Mouse (Mus musculus) thymus, postnatal 0 days (tissue): ENCODE results near the gene Rapgef5. TPM values are rescaled to one million over a fixed set of nuclear protein-coding genes. Genes with fewer than 3 reads are reported as not detected.

Source experiments
- DNase-seq: peaks from one replicate; pipeline ENCODE4 v3.0.0-alpha.2; 2015; ENCODE audit warnings: low spot score
- polyA plus RNA-seq: library from polyadenylated mRNA; unstranded; fragments of >200 nt; fragmentation: Nextera tagmentation; extraction: Ambion mirVana; gene quantifications from 2 replicates; pipeline ENCODE4 v1.2.1, GENCODE M21; 2015

Rapgef5 gene
- polyA plus RNA-seq, 1 experiment from 2014 or later = 10.9 TPM

- no peak for DNase-seq
These were observed 89.7 kb downstream of the Rapgef5 start for GRCm38 (mm10) chr12:117605966-117606365.

- DNase-seq = no peak
These were observed 96.4 kb downstream of the Rapgef5 start for GRCm38 (mm10) chr12:117612715-117613114.

GRCm38 (mm10) chr12:117619523-117620023 lies 103.3 kb downstream of the Rapgef5 start:
- DNase-seq = no peak

- DNase-seq = no peak
These were observed 106.7 kb downstream of the Rapgef5 start for GRCm38 (mm10) chr12:117622972-117623371.

DNA sequence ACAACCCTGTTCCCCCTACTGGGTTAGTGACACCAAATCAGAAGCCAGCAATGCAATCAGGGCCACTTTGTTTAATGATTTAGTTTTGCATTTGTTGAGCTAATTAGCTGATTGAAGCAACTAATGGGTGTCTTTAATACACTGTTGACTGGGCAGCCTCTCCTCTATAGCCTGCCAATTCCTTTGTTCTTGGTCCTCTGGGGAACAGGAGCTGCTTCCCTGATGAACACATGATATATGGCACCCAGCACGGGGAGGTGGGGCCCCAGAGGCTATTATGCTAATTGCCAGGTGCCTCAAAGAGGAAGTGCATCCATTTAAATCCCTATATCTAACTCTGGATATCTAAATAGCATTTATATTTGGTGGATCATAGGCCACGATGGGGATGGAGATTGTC lies 111.0 kb downstream of the Rapgef5 start:
- no peak for DNase-seq

- no peak for DNase-seq
These were observed 112.2 kb downstream of the Rapgef5 start for GRCm38 (mm10) chr12:117628321-117629093.

GRCm38 (mm10) chr12:117632133-117632532 lies 115.9 kb downstream of the Rapgef5 start:
- no peak for DNase-seq

DNA sequence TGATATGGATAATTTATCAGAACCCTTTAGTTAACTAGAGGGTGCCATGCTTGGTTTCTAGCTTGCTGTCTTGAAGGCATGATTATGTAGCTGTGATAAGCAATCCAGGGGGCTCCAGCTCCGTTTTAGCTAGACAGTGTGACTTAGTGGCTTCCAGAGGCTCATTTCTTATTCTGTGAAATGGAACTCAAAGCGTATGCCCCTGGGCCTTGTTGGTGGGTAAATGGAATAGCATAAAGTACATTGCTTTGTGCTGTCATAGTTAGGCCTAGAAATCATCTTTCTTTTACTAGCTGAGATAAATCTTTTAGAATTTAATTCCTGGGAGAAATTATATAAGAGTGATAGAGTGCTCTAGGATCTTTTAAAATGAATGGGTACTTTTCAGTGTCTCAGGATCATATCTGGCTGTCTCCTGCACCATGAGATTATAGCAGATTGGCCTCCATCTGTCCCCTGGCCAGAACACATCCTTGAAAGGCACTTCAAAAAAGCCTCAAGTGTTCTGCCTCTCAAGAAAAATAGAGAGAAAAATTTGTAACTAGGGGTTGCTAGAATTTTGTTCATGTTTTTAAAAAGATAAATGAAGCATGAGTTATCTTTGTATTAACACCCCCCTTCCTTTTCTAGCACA lies 120.0 kb downstream of the Rapgef5 start:
- DNase-seq = no peak

DNA sequence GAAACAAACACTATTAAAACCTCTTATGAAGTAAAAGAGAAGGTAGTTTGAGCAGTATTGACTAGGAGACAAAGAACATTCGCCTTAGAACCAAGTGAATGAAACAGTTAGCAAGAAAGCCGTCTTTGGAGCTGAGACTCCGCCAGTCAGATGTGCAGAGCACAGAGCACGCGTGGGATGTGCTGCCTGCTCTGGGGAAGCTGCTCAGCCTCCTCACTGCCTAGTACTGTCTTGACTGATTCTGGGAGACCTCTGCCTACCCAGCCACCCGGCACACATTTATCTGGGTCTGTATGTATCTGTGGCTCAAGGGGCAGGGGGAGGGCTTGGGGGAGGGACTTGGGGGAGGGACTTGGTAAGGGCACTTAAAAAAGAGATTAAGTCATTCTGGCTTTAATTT lies 120.7 kb downstream of the Rapgef5 start:
- DNase-seq = no peak

DNA sequence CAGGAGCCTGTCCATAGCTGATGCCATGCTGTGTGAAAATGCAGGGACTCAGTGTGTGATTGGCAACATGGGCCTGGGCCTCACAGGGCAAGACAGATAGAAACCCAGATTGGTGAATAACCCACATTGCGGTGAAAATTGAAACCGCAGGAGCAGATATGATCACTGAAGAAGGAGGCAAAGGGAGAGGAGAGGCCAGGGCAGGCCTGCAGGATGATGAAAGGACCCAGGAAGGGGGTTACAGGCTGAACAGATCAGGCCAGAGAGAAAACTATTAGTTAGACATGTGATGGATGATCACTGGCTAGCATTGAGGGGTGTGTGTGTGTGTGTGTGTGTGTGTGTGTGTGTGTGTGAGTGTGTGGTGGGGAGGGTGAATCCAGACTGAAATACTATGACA lies 122.6 kb downstream of the Rapgef5 start:
- no peak for DNase-seq

DNA sequence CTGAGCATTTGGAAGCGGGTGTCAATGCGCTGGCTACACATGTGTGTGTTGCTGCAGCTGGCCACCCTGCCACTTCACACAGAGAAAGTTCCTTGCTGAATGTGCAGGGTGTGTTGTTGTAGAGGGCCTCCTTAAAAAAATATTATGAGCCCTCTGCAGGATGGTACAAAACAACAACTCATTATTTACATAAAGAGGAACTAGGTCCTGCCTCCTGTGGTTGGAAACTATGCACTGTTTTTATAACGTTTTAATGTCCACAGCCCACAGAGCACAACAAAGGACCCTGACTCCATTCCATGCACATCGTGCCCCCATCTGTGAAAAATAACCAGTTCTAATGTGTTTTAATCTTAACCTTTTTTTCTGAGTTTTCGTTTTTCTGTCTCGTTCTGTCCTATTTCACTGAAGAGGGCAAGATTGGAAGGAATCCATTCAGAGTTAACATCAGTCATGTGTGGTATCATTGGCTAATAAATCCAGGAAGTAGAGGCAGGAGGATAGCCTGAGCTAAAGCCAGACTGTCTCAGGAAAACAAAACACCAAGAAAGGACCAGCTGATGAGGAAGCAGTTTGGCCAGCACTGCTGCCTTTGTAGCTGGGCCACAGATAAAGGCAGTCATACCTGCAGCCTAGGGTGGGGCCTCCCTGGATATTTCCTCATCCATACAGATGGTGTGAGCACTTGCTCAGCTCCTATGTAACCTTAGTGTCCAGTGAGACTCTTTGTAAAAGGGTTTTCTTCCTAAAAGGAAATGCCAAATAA lies 123.3 kb downstream of the Rapgef5 start:
- DNase-seq = no peak

DNA sequence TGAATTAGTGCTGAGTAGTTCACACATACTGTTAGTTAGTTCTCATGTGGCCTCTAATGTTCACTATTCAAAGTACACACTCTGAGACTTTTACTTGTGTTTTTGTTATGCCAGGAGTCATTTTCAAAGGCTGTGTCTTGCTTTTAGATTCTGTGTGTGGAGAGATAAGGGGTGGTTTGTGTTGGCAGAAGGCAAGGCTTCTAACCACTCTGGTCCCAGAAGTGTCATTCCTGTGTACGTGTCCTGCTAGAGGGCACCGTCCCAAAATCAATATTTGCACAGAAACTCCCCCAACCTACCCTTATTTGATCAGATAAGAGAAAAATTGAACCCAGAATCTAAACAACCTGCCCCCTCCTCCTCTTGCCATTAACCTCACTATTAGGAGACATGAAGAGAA lies 126.2 kb downstream of the Rapgef5 start:
- no peak for DNase-seq

DNA sequence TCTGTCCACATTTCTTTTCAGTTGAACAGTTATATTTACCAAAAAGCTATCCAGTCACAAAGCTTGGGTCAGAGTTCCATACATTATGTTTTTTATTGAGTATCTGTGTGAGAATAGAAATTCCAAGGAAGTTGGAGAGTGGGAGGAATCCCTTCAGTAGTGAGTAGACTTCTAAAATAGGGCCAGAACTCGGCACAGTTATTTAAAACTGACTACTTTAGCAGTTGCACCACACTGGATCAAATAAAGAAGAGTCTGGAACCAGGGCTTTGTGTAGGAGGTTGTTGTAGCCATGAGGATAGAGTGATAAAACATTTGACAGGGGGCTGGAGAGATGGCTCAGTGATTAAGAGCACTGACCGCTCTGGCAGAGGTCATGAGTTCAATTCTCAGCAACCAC lies 129.5 kb downstream of the Rapgef5 start:
- no peak for DNase-seq

DNA sequence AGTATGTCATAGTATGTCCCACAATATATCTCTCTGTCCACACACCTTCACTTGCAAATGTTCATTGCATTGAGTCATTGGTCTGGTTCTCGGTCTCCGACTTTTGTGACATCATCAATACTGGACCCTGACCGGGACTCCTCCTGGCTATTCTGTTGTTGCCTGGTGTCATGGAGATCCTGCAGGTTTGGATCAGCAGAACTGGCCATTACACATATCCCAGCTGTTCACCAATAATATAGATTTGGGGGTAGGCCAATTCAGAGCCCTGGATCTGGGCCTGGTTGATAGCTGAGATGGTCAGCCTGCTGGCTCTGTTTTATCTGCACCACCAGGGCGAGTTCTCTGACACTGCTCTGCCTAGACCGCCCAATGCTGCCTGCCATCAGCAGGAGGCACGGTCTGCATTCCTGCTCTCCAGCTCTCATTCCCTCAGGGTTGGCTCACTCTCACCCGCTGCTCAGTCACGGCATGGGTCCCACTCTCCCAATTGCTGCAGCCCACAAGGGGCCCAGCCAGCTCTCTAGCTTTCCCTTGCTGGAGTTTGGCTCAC lies 137.7 kb downstream of the Rapgef5 start:
- no peak for DNase-seq

DNA sequence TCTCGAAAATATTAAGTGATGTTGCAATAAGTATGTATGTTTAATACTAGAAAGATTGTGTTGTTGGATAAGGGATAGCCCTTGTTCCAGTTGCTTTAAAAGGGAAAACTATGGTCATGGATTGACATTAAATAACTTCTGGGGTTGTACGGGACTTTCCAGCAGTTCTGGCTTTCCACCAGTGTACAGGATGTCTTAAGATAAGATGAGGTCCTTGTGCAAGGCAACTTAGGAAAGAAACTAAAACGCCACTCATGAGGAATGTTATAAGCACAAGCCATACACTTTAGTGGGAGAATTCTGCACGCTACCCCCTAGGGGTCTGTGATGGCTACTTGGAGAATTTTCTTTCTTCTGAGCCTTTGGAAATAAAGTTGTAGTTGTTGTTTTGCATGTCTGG lies 140.7 kb downstream of the Rapgef5 start:
- DNase-seq = no peak

DNA sequence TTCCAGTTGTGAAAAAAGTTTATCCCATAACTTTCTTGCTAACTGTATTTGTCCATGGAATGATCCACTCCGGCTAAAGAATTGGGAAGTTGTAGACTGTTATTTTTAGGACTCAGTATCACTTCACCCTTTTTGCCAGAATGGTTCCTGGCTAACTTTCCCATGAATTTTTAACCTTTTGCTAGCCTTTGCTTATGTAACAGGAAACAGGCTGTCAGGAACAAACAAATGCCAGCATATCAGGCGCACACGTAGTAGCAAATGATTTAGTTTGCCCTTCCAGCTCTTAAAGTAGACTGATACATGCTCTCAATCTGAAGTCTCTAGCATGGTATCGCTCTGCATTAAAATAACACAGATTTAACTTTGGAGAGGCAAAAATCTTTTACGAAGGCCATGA lies 141.5 kb downstream of the Rapgef5 start:
- no peak for DNase-seq

- DNase-seq = no peak
These were observed 142.5 kb downstream of the Rapgef5 start for GRCm38 (mm10) chr12:117658821-117659220.

GRCm38 (mm10) chr12:117660361-117660760 lies 144.1 kb downstream of the Rapgef5 start:
- no peak for DNase-seq

DNA sequence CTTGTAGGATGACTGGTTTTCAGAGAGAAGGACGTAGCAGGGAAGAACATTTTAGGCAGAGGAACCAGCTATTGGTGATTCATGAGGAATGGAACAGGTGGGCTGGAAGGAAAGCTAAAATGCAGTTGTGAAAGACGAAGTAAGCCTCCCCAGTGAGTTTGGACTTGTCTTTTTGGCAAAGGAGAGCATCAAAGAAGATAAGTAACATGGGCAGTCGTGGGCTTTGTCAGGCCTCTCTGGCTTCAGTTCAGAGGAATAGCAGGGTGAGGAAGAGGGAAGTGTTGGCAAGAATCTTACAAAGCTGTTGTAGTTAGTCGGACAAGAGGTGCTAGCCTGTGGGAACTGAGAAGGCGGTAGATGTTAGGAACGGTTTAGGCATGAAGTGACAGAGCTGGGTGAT lies 145.6 kb downstream of the Rapgef5 start:
- no peak for DNase-seq

GRCm38 (mm10) chr12:117663637-117664036 lies 147.4 kb downstream of the Rapgef5 start:
- no peak for DNase-seq

- DNase-seq = no peak
These were observed 148.4 kb downstream of the Rapgef5 start for GRCm38 (mm10) chr12:117664644-117665043.

GRCm38 (mm10) chr12:117666391-117666790 lies 150.1 kb downstream of the Rapgef5 start:
- no peak for DNase-seq
